Mouse (Mus musculus) limb, embryonic 10.5 days (tissue): ENCODE data around the gene Efcab12. TPM values are rescaled to one million over a fixed set of nuclear protein-coding genes. Genes with fewer than 3 reads are reported as not detected.
A peak's percentile ranks its signal among the peaks of the same experiment; 100 is the strongest.

Source experiments
- DNase-seq: peaks from one replicate; pipeline ENCODE4 v3.0.0-alpha.2; 2017; ENCODE audit warnings: low spot score
- H3K27ac ChIP-seq: fragments of 300-500 bp; sonication (generic); 2 replicates; pipeline ENCODE4 v1.5.1; 2016; ENCODE audit warnings: mild to moderate bottlenecking
- H3K27me3 ChIP-seq: fragments of 300-500 bp; sonication (generic); 2 replicates; pipeline ENCODE4 v1.6.1; 2016; ENCODE audit warnings: low read depth, mild to moderate bottlenecking; ENCODE audit not compliant: poor library complexity, severe bottlenecking
- H3K36me3 ChIP-seq: fragments of 300-500 bp; sonication (generic); 2 replicates; pipeline ENCODE4 v1.6.1; 2016; ENCODE audit warnings: mild to moderate bottlenecking, moderate library complexity
- H3K4me1 ChIP-seq: fragments of 300-500 bp; sonication (generic); 2 replicates; pipeline ENCODE4 v1.6.1; 2016
- H3K4me3 ChIP-seq: fragments of 300-500 bp; sonication (generic); 2 replicates; pipeline ENCODE4 v1.5.1; 2016; ENCODE audit warnings: mild to moderate bottlenecking, moderate library complexity
- H3K9me3 ChIP-seq: fragments of 300-500 bp; sonication (generic); replicated peaks from 2 replicates; pipeline ENCODE4 v1.6.1; 2016; ENCODE audit warnings: mild to moderate bottlenecking
- WGBS: fragments of 180-500 bp; shearing (Covaris S2); methylation state at CpG from one replicate; pipeline ENCODE4 v1.1.7; 2016; 5-methylcytosine and 5-hydroxymethylcytosine counted together
- polyA plus RNA-seq: library from polyadenylated mRNA; unstranded; fragments of >200 nt; fragmentation: Nextera tagmentation; extraction: Ambion mirVana; gene quantifications from 2 replicates; pipeline ENCODE4 v1.2.1, GENCODE M21; 2016

The Efcab12 gene
- polyA plus RNA-seq, 1 experiment from 2014 or later: 0.66 TPM

DNA sequence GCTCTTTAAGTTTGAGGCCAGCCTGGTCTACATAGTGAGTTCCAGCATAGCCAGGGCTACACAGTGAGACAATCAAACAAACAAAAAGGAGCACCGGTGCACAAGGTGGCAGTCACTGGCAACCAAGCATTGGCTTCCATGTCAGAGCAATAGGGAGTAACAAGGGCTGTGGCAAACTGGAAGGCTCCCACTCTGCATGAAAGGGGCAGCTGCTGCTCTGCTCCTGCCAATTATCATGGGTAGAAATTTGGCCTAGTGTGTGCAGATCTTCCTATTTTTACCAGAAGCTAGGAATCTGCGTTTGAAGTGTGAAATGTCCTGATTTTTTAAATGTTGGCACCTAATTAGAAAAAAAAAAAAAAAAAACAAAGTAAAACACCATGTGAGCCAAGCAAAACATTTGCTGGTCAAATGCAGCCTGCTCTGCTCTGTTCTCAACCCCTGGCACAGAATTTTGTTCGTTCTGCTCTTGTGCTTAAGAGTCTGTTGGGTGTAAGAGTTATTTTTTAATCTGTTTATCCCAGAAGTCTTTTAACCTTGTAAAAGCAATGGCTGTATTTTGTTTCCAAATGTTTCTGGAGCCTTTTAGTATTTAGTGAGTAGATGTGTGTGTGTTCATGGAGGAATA, 17.6 kb upstream of the Efcab12 start:
- no peaks in the 10 kb centered on the region for H3K27me3 ChIP-seq
- H3K4me3 ChIP-seq: no peak overlapping the region
- H3K36me3 ChIP-seq: peaks cover 4% of the 10 kb centered on the region
- DNase-seq: no peak
- peaks cover 25% of the 10 kb centered on the region for H3K4me1 ChIP-seq
- 90% methylated on average over 3 of the region's 3 CpGs for WGBS
- H3K9me3 ChIP-seq: no peaks in the 10 kb centered on the region
- H3K27ac ChIP-seq: no peak overlapping the region

DNA sequence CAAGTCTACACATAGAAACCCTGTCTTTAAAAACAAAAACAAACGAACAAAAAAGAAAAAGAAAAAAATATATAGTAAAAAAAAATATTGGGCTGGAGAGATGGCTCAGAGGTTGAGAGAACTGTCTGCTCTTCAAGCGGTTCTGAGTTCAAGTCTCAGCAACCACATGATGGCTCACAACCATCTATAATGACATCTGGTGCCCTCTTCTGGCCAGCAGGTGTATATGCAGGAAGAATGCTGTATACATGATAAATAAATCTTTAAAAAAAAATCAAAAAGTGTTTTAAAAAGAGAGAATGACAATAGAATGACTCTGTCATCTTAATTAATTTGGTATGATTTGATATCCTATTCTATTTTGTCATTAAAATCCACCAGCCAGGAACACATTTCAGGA, 16.2 kb upstream of the Efcab12 start:
- 63% methylated on average over 2 of the region's 2 CpGs for WGBS
- Histone ChIP-seq H3K27ac (peak overlapping the region; percentile 90; the same call in 1 of the 2 replicates), H3K36me3 (peaks cover 13% of the 10 kb centered on the region), H3K9me3 (no peaks in the 10 kb centered on the region), H3K27me3 (no peaks in the 10 kb centered on the region), H3K4me1 (peaks cover 25% of the 10 kb centered on the region), H3K4me3 (no peak overlapping the region)
- DNase-seq: no peak

DNA sequence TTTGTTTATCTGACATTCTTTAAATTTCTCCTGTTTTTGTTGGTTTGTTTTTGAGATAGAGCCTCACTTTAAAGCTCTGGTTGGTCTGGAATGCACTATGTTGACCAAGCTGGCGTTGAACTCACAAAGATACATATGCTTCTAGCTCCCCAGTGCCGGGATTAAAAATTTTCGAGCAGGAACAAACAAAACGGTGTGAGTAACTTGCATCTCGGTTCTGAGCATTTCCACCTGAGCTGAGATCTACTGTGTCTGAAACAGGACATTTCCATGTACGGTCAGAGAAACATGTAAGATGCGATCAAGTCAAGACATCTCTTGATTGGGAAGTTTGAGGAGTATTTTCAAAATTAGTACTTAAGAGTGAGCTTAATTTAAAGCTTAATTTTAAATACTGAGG, 15.8 kb upstream of the Efcab12 start:
- DNase-seq: no peak
- 54% methylated on average over 7 of the region's 7 CpGs for WGBS

DNA sequence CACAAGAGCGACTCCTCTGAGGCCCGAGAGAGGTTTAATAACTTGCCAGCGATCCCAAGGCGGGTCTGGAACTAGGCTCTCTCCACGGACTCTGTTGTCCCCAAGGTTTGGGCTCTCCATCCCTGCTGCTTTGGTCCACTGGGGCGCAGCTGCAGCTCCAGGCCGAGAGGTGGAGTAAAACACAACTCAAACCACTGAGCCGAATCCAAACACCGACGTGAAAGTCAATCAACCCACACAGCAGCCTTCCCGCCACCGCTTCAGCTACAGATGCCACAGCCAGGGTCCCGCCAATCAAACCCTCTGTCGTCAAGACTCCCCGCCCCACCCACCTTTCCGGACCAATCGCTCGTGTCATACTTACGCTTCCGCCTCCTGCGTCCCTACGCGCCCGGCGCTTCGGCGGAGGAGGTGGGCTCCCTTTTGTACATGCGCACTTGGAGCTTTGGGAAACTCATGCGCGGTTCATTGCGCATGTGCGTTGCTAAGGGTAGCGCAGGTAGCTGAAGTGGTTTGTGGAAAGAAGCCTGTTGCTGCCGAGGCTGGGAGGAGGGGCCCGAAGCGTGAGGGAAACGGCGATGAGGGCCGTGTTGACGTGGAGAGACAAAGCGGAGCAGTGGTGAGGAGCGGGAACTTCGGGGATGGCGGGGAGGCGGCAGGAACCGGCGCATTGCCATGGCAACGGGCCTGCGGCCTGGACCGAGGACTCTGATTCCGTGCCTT, 15.0 kb upstream of the Efcab12 start, which contains the start of the genes Mbd4 and Ift122:
Gene Mbd4, minus strand, starts transcription at position 281 of the 723 bp plus-strand sequence.
Gene Ift122, plus strand, starts transcription at position 380 of the 723 bp plus-strand sequence.
- Histone ChIP-seq H3K4me3 (peak within 1 kb of the TSS; percentile 77), H3K36me3 (peaks cover 25% of the 10 kb centered on the region), H3K9me3 (no peaks in the 10 kb centered on the region), H3K27ac (peak within 1 kb of the TSS; percentile 90), H3K27me3 (no peaks in the 10 kb centered on the region), H3K4me1 (peaks cover 25% of the 10 kb centered on the region)
- DNase-seq: peak; percentile 95
- WGBS: under 1% methylated on average over 51 of the region's 51 CpGs

More for the DNA sequence above, 15.8 kb upstream of the Efcab12 start:
- H3K4me1 ChIP-seq: peaks cover 25% of the 10 kb centered on the region
- H3K36me3 ChIP-seq: peaks cover 17% of the 10 kb centered on the region
- H3K27me3 ChIP-seq: no peaks in the 10 kb centered on the region
- H3K4me3 ChIP-seq: peak overlapping the region; percentile 77
- peak overlapping the region; percentile 90 for H3K27ac ChIP-seq
- no peaks in the 10 kb centered on the region for H3K9me3 ChIP-seq

DNA sequence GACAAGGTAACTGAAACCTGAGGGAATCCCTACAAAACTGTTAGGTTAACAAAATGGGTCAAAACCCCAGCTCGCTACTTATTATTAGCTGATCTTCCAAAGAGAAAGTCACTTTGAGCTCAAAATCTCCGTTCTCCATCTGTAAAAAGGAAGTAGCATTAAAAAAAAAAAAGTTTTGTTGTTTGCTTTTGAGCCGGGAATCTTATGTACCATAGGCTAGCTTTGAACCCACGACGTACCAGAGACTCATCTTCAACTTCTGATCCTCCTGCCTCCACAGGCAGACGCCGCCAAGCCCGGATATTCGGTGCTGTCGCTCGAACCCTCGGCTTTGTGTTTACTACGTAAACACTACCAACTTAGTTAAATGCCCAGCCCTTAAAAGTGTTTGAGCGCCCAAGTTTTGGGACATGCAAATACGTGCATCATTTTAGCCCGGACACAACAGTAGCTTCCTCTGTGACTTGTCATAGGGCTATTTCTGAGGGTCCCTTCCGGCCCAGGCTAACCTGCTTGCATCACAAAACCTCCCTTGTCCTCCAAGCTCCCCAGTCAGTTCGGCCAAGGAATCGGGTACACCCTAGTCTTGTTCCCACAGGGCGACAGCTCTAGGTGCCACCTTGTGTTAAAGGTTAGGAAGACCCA, 14.4 kb upstream of the Efcab12 start:
- H3K27ac ChIP-seq: peak overlapping the region; percentile 90
- 7% methylated on average over 20 of the region's 20 CpGs for WGBS
- DNase-seq: no peak
- peak overlapping the region; percentile 77 for H3K4me3 ChIP-seq
- no peaks in the 10 kb centered on the region for H3K9me3 ChIP-seq
- H3K36me3 ChIP-seq: peaks cover 32% of the 10 kb centered on the region
- H3K27me3 ChIP-seq: no peaks in the 10 kb centered on the region
- peaks cover 25% of the 10 kb centered on the region for H3K4me1 ChIP-seq

DNA sequence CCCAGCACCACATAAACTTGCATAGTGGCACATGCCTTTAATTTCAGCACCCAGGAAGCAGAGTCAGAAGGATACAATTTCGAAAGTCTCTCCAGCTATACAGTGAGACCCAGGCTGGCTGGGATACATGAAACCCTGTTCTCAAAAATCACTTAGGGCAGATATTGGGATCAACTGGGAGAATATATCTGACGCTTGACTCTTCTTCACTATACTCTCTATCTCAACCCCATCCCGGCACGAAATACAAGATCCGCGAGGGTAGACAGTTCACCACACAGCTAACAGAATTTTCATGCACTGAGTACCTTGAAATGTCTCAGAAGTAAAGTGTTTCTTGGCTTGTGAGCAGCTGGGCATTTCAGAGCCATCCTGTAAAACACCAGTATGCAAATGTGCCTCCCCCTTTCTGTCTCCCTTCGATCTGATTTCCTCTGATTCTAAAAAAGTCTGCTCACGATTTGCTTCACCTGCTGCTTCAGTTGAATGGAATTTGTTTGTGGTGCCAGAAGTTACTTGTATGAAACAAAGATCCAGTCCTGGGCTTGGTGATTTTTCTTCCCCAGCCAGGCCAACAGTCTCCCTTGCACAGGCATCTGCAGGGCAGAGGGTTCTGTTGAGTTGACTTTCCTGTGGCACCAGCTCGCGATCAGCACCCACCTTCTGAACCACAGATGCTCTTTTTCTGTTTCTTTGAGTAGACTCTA, 10.5 kb upstream of the Efcab12 start:
- no peaks in the 10 kb centered on the region for H3K9me3 ChIP-seq
- DNase-seq: no peak
- H3K4me1 ChIP-seq: peaks cover 16% of the 10 kb centered on the region
- H3K36me3 ChIP-seq: peaks cover 61% of the 10 kb centered on the region
- H3K4me3 ChIP-seq: no peak overlapping the region
- no peak overlapping the region for H3K27ac ChIP-seq
- H3K27me3 ChIP-seq: no peaks in the 10 kb centered on the region
- 96% methylated on average over 10 of the region's 10 CpGs for WGBS

DNA sequence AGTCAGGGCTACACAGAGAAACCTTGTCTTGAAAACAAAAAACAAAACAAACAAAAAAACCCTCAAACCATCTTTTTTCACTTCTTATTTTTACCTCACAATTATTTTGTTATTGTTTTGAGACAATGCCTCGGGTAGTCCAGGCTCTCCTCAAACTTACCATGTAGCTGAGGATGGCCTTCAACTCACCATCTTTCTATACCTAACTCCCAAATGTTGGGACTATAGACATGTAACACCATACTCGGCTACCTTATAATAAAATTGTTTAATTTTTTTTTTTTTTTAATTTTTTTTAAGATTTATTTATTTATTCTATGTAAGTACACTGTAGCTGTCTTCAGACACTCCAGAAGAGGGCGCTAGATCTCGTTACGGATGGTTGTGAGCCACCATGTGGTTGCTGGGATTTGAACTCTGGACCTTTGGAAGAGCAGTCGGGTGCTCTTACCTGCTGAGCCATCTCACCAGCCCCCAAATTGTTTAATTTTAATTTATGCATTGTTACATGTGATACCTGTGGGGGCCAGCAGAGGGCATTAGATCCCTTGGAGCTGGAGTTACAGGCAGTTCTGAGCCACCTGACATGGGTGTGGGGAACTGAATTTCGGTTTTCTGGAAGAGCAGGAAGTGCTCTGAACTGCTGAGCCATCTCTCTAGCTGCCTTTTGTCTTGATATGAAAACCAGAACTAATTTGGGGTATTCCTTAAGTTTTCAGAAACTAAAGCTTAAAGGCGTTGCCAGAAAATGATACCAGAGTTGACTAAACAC, 8.6 kb upstream of the Efcab12 start:
- 46% methylated on average over 8 of the region's 8 CpGs for WGBS
- Histone ChIP-seq H3K36me3 (peaks cover 81% of the 10 kb centered on the region), H3K9me3 (no peaks in the 10 kb centered on the region), H3K4me1 (peaks cover 3% of the 10 kb centered on the region), H3K4me3 (no peak overlapping the region), H3K27ac (no peak overlapping the region), H3K27me3 (no peaks in the 10 kb centered on the region)
- peak; percentile 68 for DNase-seq

DNA sequence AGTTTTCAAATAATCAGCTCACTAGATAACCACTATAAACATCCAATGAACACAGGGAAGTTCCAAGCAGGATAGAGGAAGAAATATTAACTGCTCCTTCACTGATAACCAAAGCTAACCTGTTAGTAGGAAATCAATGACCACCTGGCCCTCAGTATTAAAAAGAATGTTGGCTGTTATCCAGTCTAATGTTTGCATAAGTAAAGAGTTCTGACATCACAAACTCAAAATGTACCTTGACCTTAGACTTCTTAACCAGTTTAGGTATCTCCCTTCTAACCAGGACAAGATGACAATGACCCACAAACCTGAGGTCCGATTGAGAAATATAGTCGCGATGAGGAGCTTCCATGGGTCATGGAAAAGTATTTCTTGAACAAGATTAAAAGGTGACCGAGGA, 6.8 kb upstream of the Efcab12 start:
- no peaks in the 10 kb centered on the region for H3K4me1 ChIP-seq
- no peak overlapping the region for H3K27ac ChIP-seq
- 97% methylated on average over 4 of the region's 4 CpGs for WGBS
- H3K27me3 ChIP-seq: no peaks in the 10 kb centered on the region
- peaks cover 79% of the 10 kb centered on the region for H3K36me3 ChIP-seq
- no peaks in the 10 kb centered on the region for H3K9me3 ChIP-seq
- no peak overlapping the region for H3K4me3 ChIP-seq
- no peak for DNase-seq

DNA sequence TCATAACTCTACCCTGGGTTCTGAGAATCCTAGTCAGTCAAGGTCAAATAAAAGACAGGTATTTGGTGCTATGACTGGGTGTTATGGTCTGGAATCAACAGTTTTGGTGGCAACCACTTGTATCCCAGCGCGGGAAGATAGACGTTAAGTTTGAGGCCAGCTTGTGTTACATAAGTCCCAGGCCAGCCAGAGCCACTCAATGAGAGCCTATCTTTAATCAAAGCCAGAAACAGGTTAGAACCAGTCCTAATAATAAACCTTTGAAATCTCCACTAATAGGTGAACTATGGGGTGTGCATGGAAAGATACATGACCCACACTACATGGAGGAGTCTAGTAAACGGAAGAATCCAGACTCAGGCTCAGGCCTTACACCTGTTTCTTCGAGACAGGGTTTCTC, 533 bp upstream of the Efcab12 start:
- H3K4me3 ChIP-seq: peak overlapping the region; percentile 47
- DNase-seq: no peak
- peaks cover 13% of the 10 kb centered on the region for H3K4me1 ChIP-seq
- no peaks in the 10 kb centered on the region for H3K27me3 ChIP-seq
- H3K36me3 ChIP-seq: peaks cover 30% of the 10 kb centered on the region
- 64% methylated on average over 5 of the region's 5 CpGs for WGBS
- H3K9me3 ChIP-seq: no peaks in the 10 kb centered on the region
- H3K27ac ChIP-seq: no peak overlapping the region

DNA sequence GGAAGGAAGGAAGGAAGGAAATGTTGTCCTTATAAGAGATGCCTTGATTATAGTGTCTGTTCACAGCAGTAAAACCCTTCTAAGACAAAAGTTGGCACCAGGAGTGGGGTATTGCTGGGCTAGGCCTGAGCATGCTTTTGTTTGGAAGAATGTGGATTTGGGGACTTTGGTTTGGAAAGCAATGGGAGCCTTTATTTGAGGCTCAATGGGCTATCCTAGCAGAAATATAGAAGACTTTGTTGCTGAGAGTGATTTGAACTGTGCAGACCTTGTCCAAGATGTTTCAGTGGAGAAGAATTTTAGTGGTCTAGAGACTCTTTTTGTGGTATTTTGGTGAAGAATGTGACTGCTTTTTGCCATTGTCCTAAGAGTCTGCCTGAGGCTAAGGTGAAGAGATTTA, 4.4 kb downstream of the Efcab12 start:
- H3K27me3 ChIP-seq: no peaks in the 10 kb centered on the region
- H3K36me3 ChIP-seq: peaks cover 14% of the 10 kb centered on the region
- peaks cover 12% of the 10 kb centered on the region for H3K4me1 ChIP-seq
- no peak overlapping the region for H3K27ac ChIP-seq
- DNase-seq: no peak
- no peaks in the 10 kb centered on the region for H3K9me3 ChIP-seq
- H3K4me3 ChIP-seq: no peak overlapping the region

DNA sequence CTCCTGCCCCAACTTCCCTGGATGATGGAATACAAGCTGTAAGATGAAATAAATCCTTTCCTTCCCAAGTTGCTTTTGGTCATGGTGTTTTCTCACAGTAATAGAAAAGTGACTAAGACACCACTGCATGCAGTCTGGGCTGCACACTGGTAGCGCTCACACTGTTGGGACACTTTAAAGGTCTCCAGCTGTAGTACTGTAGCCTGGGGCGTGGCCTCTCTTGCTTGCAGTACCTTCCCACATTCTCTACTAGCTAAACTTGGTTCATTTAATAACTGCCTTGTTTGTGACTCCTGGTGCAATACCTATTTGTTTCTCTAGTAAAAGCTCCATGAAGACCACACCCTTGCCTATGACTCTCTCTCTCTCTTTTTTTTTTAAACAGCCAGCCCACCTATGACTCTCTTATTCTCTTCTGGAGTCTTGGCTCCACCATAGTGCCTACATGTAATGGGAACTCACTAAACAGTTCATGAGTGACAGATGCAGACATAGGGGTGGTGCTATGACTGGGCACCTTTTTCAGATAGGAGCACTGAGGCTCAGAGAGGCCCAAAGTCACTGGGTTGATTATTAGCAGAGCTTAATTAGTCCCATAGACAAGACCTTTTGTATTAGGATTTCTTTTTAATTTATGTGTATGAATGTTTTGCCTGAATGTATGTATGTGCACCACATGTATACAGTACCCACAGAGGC, 5.9 kb downstream of the Efcab12 start:
- H3K36me3 ChIP-seq: peaks cover 14% of the 10 kb centered on the region
- H3K27ac ChIP-seq: no peak overlapping the region
- no peak overlapping the region for H3K4me3 ChIP-seq
- no peaks in the 10 kb centered on the region for H3K4me1 ChIP-seq
- H3K9me3 ChIP-seq: no peaks in the 10 kb centered on the region
- no peak for DNase-seq
- WGBS: 92% methylated on average over 2 of the region's 2 CpGs
- no peaks in the 10 kb centered on the region for H3K27me3 ChIP-seq
